Mouse (Mus musculus) adrenal gland, adult 2 months (tissue): ENCODE data around the gene Ice1. TPM values are rescaled to one million over a fixed set of nuclear protein-coding genes. Genes with fewer than 3 reads are reported as not detected.
A peak's percentile ranks its signal among the peaks of the same experiment; 100 is the strongest.

Source experiments
- DNase-seq: peaks from one replicate; pipeline ENCODE4 v3.0.0; 2021
- polyA plus RNA-seq: library from polyadenylated mRNA; depleted of rRNA; stranded (reverse); fragments of >200 nt; gene quantifications from 2 replicates; pipeline ENCODE4 v1.2.3, GENCODE M21; 2012; rRNA removed
- total RNA-seq, 2 experiments: library from RNA; stranded (reverse); gene quantifications; 2 replicates each; pipeline ENCODE4 v1.2.3; 2021

Ice1 gene
- total and polyA plus RNA-seq, 3 experiments = 9.7 to 23.7 (median 22.4) TPM

DNA sequence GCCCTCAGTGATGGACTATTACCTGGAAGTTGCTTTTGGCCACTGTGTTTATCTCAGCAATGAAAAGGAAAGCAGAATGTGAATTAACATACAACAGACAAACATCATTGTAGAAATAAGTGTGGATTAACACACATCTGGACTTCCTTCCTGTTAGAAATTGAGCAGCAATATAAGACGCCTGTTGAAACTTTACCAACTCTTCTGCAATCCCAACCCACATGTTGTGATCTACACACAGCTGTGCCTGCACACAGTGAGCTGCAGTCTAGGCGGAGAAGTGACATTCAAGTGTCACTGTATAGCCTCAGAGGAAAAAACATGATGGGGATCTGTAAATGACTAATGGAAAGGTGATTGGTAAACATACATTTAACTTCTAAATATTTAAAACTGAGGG is 69.5 kb downstream of the Ice1 start:
- DNase-seq = no peak

DNA sequence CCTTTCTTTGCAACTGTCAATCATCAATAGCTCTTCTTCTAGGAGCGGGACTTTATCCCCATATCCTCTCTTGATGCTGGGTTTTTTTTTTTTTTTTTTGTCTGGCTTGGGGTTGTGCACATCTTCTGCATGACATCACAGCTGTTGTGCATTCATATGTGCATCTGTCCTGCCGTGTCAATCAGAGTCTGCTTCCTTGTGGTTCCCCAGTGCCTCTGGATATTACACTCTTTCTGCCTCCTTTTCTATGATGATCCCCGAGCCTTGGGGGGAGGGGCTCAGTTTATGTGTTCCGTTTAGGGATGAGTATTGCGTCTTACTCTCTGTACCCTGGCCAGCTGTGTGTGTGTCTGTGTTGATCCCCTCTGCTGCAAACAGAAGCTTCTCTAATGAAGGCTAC is 84.0 kb downstream of the Ice1 start:
- DNase-seq = no peak

- no peak for DNase-seq
Measured at GRCm38 (mm10) chr13:70547457-70547856, 90.0 kb downstream of the Ice1 start.

GRCm38 (mm10) chr13:70545261-70545660 is 92.2 kb downstream of the Ice1 start:
- DNase-seq = peak; percentile 4

DNA sequence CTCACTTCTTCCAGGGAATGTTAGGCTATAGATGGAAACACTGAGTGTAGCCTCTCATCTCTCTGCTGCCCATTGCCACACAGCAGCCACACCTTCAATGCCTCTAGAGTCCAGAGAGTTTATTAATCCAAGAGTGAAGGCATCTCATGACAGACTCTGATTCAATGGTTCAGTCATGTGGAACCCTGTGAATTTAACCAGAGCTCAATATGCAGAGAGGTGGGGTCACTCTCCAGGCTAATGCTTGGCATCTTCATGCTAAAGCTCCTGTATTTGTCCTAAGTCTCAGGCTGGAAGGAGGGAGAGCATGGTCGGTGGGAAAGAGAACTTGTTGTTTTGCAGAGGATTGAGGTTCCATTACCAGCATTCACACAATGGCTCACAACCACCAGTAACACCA is 97.6 kb downstream of the Ice1 start:
- DNase-seq = no peak

DNA sequence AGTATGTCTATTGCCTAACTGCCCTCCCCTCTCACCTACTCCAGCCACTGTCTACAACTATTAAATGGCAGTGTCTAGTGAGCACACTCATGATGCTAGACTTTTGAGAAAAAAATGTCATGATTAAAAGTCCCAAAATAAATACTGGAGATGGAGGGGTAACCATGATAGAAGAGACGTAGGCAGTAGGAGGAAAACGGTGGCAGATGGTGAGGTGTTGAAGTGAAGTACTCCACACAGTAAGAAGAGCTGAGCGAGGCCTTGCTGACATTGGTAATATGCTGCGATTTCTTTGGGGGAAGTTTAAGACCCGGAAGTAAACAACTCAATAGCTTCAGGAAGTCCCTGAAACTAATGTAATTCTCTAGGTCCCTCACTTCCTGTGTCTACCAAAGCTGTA is 104.0 kb downstream of the Ice1 start:
- DNase-seq = no peak

- DNase-seq = no peak
Measured at GRCm38 (mm10) chr13:70532719-70533118, 104.7 kb downstream of the Ice1 start.

DNA sequence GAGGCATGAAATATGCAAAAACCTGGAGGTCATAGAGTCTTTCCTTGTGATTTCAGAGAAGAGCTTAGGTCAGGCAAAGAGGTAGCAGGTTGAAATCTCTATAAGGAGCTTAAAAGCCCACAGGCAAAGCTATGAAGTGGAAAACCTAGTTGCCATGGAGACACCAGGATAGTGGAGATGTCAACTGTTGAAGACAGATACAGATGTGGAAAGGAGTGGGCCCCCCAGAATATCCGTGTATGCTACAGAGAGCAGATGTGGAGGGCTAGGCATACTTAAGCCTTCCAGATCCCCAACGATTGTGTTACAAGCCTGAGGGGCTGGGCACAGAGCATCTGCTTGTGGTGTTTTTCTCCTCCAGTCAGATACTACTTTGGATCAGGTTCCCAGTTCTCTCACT is 119.8 kb downstream of the Ice1 start:
- no peak for DNase-seq

DNA sequence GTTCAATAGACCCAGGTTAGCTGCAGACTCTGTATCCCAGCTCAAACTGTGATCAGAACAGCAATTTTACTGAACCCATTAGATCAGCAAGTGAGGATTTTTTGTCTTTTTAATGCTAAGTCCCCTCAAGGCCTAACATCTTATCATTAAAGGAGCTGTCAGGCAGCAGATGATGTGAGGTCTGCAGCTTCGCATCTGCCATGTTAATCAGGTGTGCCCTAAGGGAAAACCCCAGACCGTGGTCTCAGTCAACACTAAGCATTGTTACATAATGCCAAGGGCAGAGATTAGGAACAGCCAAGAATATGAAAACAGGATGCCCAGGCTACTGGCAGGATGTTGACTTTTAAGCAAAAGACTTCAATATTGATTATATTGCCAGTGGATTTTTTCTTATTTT is 122.4 kb downstream of the Ice1 start:
- no peak for DNase-seq

- no peak for DNase-seq
Measured at GRCm38 (mm10) chr13:70510199-70510598, 127.2 kb downstream of the Ice1 start.

GRCm38 (mm10) chr13:70509375-70510016 is 127.9 kb downstream of the Ice1 start:
- DNase-seq = no peak

- no peak for DNase-seq
Measured at GRCm38 (mm10) chr13:70508708-70509374, 128.6 kb downstream of the Ice1 start.

Other genes starting within 250 kb of the Ice1 start
- under 1 TPM; 0.17 to 0.29 TPM for gene Adamts16, start 204.2 kb upstream of the Ice1 start, total RNA-seq
- 0.38 and 0.46 TPM in 2 replicates for gene Adamts16, start 204.2 kb upstream of the Ice1 start, polyA plus RNA-seq